Mouse (Mus musculus): ENCODE results near the gene Mapkbp1. TPM values are rescaled to one million over a fixed set of nuclear protein-coding genes. Genes with fewer than 3 reads are reported as not detected.
A peak's percentile ranks its signal among the peaks of the same experiment; 100 is the strongest.

Gene Mapkbp1
- polyA plus RNA-seq, 1 experiment: 15.7 TPM

GRCm38 (mm10) chr2:120065243-120065642, 92.7 kb downstream of the Mapkbp1 start:
- WGBS: 88% methylated on average over 10 of the region's 10 CpGs
- no peak for TF ChIP-seq POLR2A (IDR thresholded peaks at IDR 0.05; ENCODE audit: control insufficient read depth, extremely low read depth, insufficient read depth, low read length, poor library complexity)
- Histone ChIP-seq H3K4me3 (ENCODE audit: control insufficient read depth, insufficient read depth, low read length) (no peak overlapping the region), H3K36me3 (ENCODE audit: control insufficient read depth, insufficient read depth, low read length) (no peaks in the 10 kb centered on the region), H3K27ac (ENCODE audit: control insufficient read depth, insufficient read depth, low read length) (no peak overlapping the region), H3K27me3 (ENCODE audit: control insufficient read depth, insufficient read depth, low read length) (no peaks in the 10 kb centered on the region), H3K4me1 (replicated peaks; ENCODE audit: control insufficient read depth, insufficient read depth, low read length) (no peaks in the 10 kb centered on the region)
- no peak for DNase-seq

- no peak overlapping the region for H3K4me3 ChIP-seq (ENCODE audit: control insufficient read depth, insufficient read depth, low read length)
- H3K27ac ChIP-seq (ENCODE audit: control insufficient read depth, insufficient read depth, low read length): no peak overlapping the region
- H3K36me3 ChIP-seq (ENCODE audit: control insufficient read depth, insufficient read depth, low read length): no peaks in the 10 kb centered on the region
- H3K4me1 ChIP-seq (replicated peaks; ENCODE audit: control insufficient read depth, insufficient read depth, low read length): no peaks in the 10 kb centered on the region
- H3K27me3 ChIP-seq (ENCODE audit: control insufficient read depth, insufficient read depth, low read length): no peaks in the 10 kb centered on the region
- no peak for DNase-seq
- WGBS: 90% methylated on average over 3 of the region's 3 CpGs
- no peak for TF ChIP-seq CTCF (IDR thresholded peaks at IDR 0.05; ENCODE audit: borderline replicate concordance, control insufficient read depth, extremely low read depth, insufficient read depth, low read length, poor library complexity)
- no peak for TF ChIP-seq POLR2A (IDR thresholded peaks at IDR 0.05; ENCODE audit: control insufficient read depth, extremely low read depth, insufficient read depth, low read length, poor library complexity)
Measured at GRCm38 (mm10) chr2:120066224-120066623, 93.7 kb downstream of the Mapkbp1 start.

- Histone ChIP-seq H3K4me3 (ENCODE audit: control insufficient read depth, insufficient read depth, low read length) (no peak overlapping the region), H3K36me3 (ENCODE audit: control insufficient read depth, insufficient read depth, low read length) (no peaks in the 10 kb centered on the region), H3K27ac (ENCODE audit: control insufficient read depth, insufficient read depth, low read length) (no peak overlapping the region), H3K27me3 (ENCODE audit: control insufficient read depth, insufficient read depth, low read length) (no peaks in the 10 kb centered on the region), H3K4me1 (replicated peaks; ENCODE audit: control insufficient read depth, insufficient read depth, low read length) (no peaks in the 10 kb centered on the region)
- peak; percentile 16 for DNase-seq
- no peak for TF ChIP-seq POLR2A (IDR thresholded peaks at IDR 0.05; ENCODE audit: control insufficient read depth, extremely low read depth, insufficient read depth, low read length, poor library complexity)
- no peak for TF ChIP-seq CTCF (IDR thresholded peaks at IDR 0.05; ENCODE audit: borderline replicate concordance, control insufficient read depth, extremely low read depth, insufficient read depth, low read length, poor library complexity)
- WGBS: 73% methylated on average over 16 of the region's 16 CpGs
Measured at GRCm38 (mm10) chr2:120068555-120069465, 96.3 kb downstream of the Mapkbp1 start.

- Histone ChIP-seq H3K27me3 (ENCODE audit: control insufficient read depth, insufficient read depth, low read length) (no peaks in the 10 kb centered on the region), H3K27ac (ENCODE audit: control insufficient read depth, insufficient read depth, low read length) (no peak overlapping the region), H3K4me1 (replicated peaks; ENCODE audit: control insufficient read depth, insufficient read depth, low read length) (no peaks in the 10 kb centered on the region), H3K36me3 (ENCODE audit: control insufficient read depth, insufficient read depth, low read length) (no peaks in the 10 kb centered on the region), H3K4me3 (ENCODE audit: control insufficient read depth, insufficient read depth, low read length) (no peak overlapping the region)
- no peak for DNase-seq
- TF ChIP-seq CTCF (IDR thresholded peaks at IDR 0.05; ENCODE audit: borderline replicate concordance, control insufficient read depth, extremely low read depth, insufficient read depth, low read length, poor library complexity) (no peak), POLR2A (IDR thresholded peaks at IDR 0.05; ENCODE audit: control insufficient read depth, extremely low read depth, insufficient read depth, low read length, poor library complexity) (no peak)
- 73% methylated on average over 8 of the region's 8 CpGs for WGBS
Measured at GRCm38 (mm10) chr2:120069466-120069990, 97.0 kb downstream of the Mapkbp1 start.

GRCm38 (mm10) chr2:120074096-120074495, 101.6 kb downstream of the Mapkbp1 start:
- TF ChIP-seq CTCF (IDR thresholded peaks at IDR 0.05; ENCODE audit: borderline replicate concordance, control insufficient read depth, extremely low read depth, insufficient read depth, low read length, poor library complexity) (no peak), POLR2A (IDR thresholded peaks at IDR 0.05; ENCODE audit: control insufficient read depth, extremely low read depth, insufficient read depth, low read length, poor library complexity) (no peak)
- Histone ChIP-seq H3K27me3 (ENCODE audit: control insufficient read depth, insufficient read depth, low read length) (no peaks in the 10 kb centered on the region), H3K4me1 (replicated peaks; ENCODE audit: control insufficient read depth, insufficient read depth, low read length) (0 out of 2 replicates have a peak, but pooled peaks cover 4% of the 10 kb centered on the region), H3K4me3 (ENCODE audit: control insufficient read depth, insufficient read depth, low read length) (no peak overlapping the region), H3K27ac (ENCODE audit: control insufficient read depth, insufficient read depth, low read length) (no peak overlapping the region), H3K36me3 (ENCODE audit: control insufficient read depth, insufficient read depth, low read length) (no peaks in the 10 kb centered on the region)
- no peak for DNase-seq
- WGBS: over 99% methylated on average over 4 of the region's 4 CpGs

- Histone ChIP-seq H3K4me3 (ENCODE audit: control insufficient read depth, insufficient read depth, low read length) (0 out of 2 replicates have a peak overlapping the region, but pooled peaks have one; percentile 12), H3K27me3 (ENCODE audit: control insufficient read depth, insufficient read depth, low read length) (no peaks in the 10 kb centered on the region), H3K4me1 (replicated peaks; ENCODE audit: control insufficient read depth, insufficient read depth, low read length) (0 out of 2 replicates have a peak, but pooled peaks cover 4% of the 10 kb centered on the region), H3K36me3 (ENCODE audit: control insufficient read depth, insufficient read depth, low read length) (no peaks in the 10 kb centered on the region), H3K27ac (ENCODE audit: control insufficient read depth, insufficient read depth, low read length) (no peak overlapping the region)
- peak; percentile 50 for DNase-seq
- TF ChIP-seq CTCF (IDR thresholded peaks at IDR 0.05; ENCODE audit: borderline replicate concordance, control insufficient read depth, extremely low read depth, insufficient read depth, low read length, poor library complexity) (peak; percentile 58; the same call in 1 of the 2 replicates), POLR2A (IDR thresholded peaks at IDR 0.05; ENCODE audit: control insufficient read depth, extremely low read depth, insufficient read depth, low read length, poor library complexity) (no peak)
- 4% methylated on average over 36 of the region's 36 CpGs for WGBS
Measured at GRCm38 (mm10) chr2:120076076-120076705, 103.7 kb downstream of the Mapkbp1 start.

Other genes starting within 250 kb of the Mapkbp1 start
- gene Itpka, start 230.4 kb upstream of the Mapkbp1 start, polyA plus RNA-seq (2012; rRNA removed): 4.8 and 4.9 TPM in 2 replicates
- 11.5 and 13.0 TPM in 2 replicates for gene Ltk, start 212.3 kb upstream of the Mapkbp1 start, polyA plus RNA-seq (2012; rRNA removed)
- 54.6 and 64.4 TPM in 2 replicates for gene Rpap1, start 185.2 kb upstream of the Mapkbp1 start, polyA plus RNA-seq (2012; rRNA removed)
- gene Tyro3, start 175.0 kb upstream of the Mapkbp1 start, polyA plus RNA-seq (2012; rRNA removed): 6.5 and 7.1 TPM in 2 replicates
- gene Mga, start 75.5 kb upstream of the Mapkbp1 start, polyA plus RNA-seq (2012; rRNA removed): 47.4 and 50.6 TPM in 2 replicates
- 13.9 and 15.5 TPM in 2 replicates for gene Jmjd7, start 54.8 kb downstream of the Mapkbp1 start, polyA plus RNA-seq (2012; rRNA removed)
- gene Gm28042, start 54.8 kb downstream of the Mapkbp1 start, polyA plus RNA-seq (2012; rRNA removed): 7.0 and 8.8 TPM in 2 replicates
- gene Pla2g4b, start 60.7 kb downstream of the Mapkbp1 start, polyA plus RNA-seq (2012; rRNA removed): 7.7 and 11.8 TPM in 2 replicates
- gene Ehd4, start 181.9 kb downstream of the Mapkbp1 start, polyA plus RNA-seq (2012; rRNA removed): 17.6 and 24.3 TPM in 2 replicates

Data from thymus, adult 2 months (tissue).